Mouse (Mus musculus) liver, adult 10 weeks (tissue): Measurements from ENCODE around the gene Aox4. TPM values are rescaled to one million over a fixed set of nuclear protein-coding genes. Genes with fewer than 3 reads are reported as not detected.

Experiments
- polyA plus RNA-seq: library from polyadenylated mRNA; stranded (reverse); fragments of 350-450 nt; fragmentation: Illumina TruSeq; extraction: RNeasy Lipid Tissue Mini Kit (QIAGEN cat#74804); gene quantifications from one replicate; pipeline ENCODE4 v1.2.3, GENCODE M21; 2014; ENCODE audit warnings: low read depth, low replicate concordance

Gene Aox4
- polyA plus RNA-seq = not detected

DNA sequence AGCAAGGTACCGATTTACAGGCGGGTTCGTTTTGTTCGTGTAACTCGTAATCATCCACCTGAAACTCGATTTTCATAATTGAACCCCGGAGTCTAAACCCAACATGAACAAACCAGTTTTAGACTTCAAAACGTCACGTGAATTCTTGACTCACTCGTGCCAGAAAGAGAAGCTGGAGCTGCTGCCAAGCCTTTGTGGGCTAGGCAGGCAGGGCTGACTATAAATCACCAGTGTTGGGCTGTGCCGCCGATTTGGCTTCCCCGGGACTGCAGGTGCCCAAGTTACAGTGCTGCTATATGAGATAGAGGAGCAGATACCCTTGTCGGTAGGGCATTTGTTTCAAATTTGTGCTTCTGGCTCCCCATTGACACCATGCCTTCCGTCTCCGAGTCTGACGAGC is at the start of gene Aox4:
Aox4 (plus strand) TSS at position 195 of the 400 bp plus-strand sequence.

DNA sequence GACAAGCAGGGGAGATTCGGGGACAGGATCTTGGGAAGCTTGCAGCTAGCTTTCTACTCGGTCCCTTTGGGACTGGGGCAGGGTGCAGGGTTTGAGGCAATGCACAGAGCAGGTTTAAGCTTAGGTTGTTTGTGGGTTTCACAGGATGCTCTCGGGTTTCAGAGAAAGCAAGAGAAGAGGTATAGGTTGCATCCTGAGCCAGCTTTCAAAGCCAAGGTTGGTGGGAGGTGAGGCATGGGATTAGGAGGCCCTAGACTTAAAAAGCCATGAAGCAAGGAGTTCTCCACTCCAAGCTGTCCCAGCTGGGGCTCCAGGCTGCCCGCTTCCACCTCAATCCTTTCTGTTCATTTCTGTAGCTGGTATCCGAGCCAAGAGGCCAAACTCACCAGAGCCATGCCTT is 67.8 kb downstream of the Aox4 start, which contains the start of gene Aox2:
Aox2 (plus strand) TSS at position 301 of the 400 bp plus-strand sequence.

Other genes starting within 250 kb of the Aox4 start
- gene Sgo2a, start 214.4 kb upstream of the Aox4 start, polyA plus RNA-seq = 0.16 TPM
- 8.1 TPM for gene Kctd18, start 191.4 kb upstream of the Aox4 start, polyA plus RNA-seq
- gene Aox1, start 180.5 kb upstream of the Aox4 start, polyA plus RNA-seq = 24.3 TPM
- gene Aox3, start 97.3 kb upstream of the Aox4 start, polyA plus RNA-seq = 198 TPM
- 0.08 TPM for gene Aox2, start 67.9 kb downstream of the Aox4 start, polyA plus RNA-seq
- 190 TPM for gene Bzw1, start 182.5 kb downstream of the Aox4 start, polyA plus RNA-seq
- 253 TPM for gene Clk1, start 213.7 kb downstream of the Aox4 start, polyA plus RNA-seq
- 16.2 TPM for gene Nif3l1, start 234.8 kb downstream of the Aox4 start, polyA plus RNA-seq
- 54.1 TPM for gene Ppil3, start 235.1 kb downstream of the Aox4 start, polyA plus RNA-seq